Mouse (Mus musculus): Measurements from ENCODE around the gene Vmn2r90.
"Not testable (repeated sequence)": the region's sequence is repeated elsewhere in the genome, so short reads cannot be mapped to it uniquely, and the experiment has no call there.

Vmn2r90 gene

DNA sequence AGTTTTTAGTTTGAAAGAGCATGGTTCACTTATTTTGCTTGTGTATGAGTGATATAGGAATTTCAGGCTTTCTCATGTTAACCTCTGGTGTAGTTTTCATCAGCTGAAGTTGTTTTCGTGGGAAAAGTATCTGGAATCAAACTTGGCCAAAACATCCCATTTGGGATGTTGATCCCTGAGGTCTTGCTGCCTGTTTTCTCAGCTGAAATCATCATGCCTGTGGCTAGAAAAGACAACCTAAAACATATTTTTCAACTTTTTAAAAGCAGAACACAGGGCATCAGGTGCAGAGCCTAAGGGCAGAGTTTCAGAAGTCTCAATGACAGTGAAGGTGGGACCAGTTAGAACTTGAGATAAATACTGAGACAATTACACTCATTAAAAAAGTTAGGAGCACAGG lies at the start of gene Vmn2r90:
Gene Vmn2r90 (plus strand): TSS at position 301 of the 400 bp plus-strand sequence.
- DNase-seq (ENCODE audit: low spot score), result no peak

DNA sequence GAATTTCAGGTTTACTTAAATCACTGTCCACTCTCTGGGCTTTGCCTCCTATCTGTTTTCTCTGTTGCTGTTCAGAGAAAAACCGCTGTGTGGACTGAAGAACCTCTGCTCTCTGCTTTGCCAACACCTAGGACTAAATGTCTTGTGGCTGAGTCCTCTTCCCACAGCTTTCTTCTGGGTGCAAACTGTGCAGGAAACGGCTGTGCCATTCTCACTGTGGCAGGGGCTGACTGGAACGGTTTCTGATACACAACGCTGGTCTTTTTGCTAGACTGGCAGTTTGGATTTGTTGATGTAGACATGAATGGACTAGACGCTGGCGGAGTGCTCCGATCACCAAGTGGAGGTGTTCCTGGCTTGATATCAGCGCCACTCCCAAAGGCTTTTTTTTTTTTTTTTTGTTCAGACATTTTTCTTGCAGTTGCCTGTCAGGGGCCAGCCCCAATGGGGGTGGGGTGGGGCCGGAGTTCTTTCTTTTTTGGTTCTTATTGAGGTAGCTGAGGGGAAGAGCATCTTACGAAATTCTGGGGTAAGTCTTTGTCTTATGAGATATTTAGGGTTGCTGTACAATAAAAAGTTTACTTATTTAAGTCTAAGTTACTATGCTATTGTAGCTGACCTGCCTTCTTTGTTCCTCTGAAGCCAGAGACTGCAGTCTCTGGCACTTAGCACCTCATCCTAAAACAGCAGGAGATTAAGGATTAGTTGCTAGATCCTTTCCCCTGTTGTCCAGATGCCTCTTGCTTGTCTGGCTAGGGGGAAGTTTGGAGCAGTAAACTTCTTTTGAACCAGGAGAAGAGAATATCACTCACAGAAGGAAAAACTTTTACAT lies 48.3 kb upstream of the Vmn2r90 start:
- no peak for DNase-seq (ENCODE audit: low spot score)

DNA sequence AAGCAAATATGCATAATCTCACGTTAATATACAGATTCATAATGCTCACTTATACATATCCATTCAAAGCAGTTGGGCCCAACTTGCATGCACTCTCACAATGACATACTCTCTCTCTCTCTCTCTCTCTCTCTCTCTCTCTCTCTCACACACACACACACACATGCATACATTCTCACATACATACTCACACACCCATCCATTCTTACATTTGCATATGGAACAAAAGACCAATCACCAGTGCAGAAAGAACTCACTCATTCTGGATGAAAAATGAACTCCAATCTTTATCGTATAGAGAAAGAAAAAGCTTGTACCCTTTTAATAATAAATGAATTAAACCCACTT lies 47.7 kb upstream of the Vmn2r90 start:
- DNase-seq (ENCODE audit: low spot score), result no peak

DNA sequence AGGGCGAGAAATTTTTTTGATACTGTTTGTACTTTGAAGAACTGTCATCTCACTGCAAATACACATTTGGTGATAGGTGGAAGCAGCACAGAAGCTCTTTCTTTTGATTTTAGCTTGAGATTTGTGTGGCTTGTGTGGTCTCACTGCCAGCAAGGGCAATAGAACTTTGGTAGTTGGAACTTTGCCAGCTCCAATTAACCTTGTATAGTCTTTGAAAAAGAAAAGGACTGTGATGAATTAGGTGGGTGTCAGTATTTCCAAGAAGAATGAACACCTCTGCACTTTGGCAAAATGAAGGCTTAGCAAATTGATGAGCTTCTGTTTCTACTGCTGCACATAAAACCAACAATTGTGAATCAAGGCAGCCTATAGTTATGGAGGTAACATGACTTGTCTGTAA lies 24.8 kb upstream of the Vmn2r90 start:
- no peak for DNase-seq (ENCODE audit: low spot score)

DNA sequence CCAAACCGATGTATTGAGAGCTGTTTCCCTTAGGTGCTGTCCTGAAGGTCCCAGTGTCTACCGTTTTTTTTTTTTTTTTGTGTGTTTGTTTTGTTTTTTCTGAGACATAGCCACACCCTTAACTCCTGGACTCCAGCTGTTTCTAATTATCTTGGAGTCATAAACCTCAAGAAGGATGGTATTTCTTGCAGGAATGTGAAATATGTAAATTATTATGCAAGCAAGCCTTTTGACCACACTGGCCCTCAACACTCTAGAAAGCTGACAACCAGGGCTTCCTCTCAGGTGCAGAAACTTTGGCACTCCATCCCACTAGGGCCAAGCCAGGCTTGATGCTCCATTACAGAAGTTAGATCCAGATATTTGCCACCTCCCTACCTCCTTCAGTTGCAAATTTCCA lies 12.9 kb upstream of the Vmn2r90 start:
- DNase-seq (ENCODE audit: low spot score), result no peak

DNA sequence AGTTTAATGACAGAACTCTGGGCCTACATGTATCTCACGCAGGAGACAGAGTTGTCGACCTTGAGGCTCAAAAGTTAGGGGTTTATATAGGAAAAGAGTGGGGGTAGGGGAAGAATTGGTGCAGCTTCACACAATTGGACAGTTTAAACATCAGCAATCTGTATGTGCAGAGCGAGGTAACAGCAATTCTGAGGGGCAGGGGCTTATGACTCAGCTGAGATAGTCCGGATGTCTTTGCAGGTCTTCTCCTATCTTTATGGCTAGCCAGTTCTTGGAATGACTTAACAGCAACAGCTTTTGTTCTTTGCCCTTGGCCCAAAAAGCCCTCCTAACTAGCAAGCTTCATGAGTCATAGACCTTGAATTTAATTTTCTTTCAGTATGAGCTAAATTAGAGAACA lies 28.8 kb downstream of the Vmn2r90 start:
- DNase-seq (ENCODE audit: low spot score), result not testable (repeated sequence)

DNA sequence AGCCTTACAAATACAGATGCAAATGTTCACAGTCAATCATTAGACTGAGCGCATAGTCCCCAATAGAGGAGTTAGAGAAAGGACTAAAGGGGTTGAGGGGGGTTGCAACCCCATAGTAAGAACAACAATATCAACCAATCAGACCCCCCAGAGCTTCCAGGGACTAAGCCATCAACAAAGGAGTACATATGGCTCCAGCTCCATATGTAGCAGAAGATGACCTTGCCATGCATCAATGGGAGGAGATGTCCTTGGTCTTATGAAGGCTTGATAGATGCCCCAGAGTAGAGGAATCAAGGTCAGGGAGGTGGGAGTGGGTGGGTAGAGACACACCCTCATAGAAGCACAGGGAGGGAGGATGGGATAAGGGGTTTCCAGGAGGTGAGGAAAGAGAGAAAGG lies 35.1 kb downstream of the Vmn2r90 start:
- DNase-seq (ENCODE audit: low spot score), result no peak

DNA sequence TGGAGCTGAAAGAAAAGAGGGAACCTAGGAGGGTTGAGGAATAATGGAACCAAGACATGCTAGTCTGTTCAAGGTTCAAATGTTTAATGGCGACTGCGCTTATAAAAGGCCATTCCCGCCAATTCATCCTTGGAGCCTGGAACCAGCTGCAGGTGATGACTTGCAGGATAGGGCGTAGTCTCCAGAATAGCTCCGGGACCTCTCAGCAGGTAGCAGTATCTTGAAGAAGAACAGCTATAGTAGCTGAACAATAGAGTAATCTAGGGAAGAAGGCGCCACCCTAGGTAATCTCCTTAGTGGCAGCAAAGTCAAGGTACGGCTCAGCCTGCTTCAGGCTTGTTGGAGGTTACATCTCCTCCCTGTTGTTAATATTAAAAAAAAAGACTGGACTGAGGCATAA lies 35.8 kb downstream of the Vmn2r90 start:
- DNase-seq (ENCODE audit: low spot score), result not testable (repeated sequence)

DNA sequence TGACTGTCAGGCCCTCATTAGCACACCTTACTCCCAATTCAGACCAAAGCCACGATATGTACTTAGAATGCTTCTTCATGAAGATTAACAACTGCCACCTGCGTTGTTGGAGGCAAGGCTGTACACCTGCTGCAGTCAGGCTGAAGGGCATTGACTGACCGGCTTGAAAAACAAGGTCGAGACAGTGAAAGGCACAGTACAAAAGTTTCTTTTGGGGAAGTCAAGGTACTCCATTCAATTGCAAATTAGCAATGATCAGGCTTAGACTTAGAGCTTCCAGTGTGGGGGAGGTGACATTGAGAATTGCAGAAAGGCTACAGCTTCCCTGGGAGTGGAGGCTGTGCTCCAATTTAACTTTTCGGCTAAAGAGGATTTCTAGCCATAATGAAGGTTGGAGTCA lies 36.4 kb downstream of the Vmn2r90 start:
- not testable (repeated sequence) for DNase-seq (ENCODE audit: low spot score)

DNA sequence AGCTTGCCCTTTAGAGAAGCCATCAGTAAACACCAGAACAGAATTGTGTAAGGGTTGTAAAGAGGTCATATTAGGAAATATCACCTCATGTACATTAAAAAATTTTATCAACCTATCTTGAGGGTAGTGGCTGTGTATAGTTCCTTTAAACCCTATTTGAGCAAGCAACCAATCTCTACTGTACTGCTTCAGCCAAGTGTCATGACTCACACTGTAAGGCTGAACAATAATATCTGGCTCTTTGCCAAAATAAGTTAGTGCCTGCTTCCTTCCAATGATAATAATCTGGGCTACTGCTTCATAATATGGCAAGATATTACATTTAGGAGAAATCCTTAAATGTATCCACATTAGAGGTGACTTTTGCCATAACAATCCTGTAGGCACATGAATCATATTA lies 38.0 kb downstream of the Vmn2r90 start:
- DNase-seq (ENCODE audit: low spot score), result not testable (repeated sequence)

DNA sequence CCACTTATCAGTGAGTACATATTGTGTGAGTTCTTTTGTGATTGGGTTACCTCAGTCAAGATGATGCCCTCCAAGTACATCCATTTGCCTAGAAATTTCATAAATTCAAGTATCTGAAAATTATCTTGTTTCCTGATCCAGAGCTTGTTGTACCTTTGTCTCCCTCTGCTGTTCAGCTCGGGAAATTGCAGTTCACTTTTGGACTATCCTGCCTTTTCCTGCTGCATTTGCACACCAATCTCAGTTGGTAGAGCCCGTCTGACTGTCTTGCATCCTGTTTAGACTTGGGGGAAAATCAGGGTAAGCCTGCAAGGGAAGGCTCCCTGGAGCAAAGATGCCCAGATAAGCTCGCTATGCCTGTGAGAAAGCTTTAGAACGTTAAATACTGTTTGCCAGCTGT lies 45.8 kb downstream of the Vmn2r90 start:
- DNase-seq (ENCODE audit: low spot score), result peak; percentile 23

DNA sequence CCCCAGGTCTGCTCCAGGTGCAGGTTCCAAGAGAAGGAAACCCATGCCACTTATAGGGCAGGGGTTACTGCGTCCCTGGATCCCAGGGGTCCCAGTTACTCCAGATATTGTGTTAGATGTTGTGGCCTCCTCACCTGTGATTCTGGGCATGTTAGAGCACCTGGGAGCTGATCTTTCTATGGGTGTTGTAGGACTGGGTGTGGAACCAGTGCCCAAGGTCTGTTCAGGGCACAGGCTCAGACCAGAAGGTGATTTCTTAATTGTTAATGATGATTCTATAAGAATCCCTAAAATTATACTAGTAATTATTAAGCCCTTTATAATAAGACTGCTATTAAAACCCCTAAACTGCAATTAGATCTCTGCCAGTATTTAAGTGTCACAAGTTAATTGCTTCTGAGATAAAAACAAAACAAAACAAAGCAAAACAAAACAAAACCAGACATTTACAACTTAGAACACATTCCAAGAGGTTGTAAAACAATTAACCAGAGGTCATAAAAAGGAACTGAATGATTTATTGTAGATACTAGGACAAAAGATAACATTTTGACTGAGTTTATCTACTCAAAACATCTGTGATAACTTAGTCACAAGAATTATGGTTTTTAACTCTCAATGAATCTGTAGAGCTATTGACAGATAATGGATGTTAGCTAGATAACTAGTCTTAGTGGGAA lies 59.2 kb downstream of the Vmn2r90 start:
- no peak for DNase-seq (ENCODE audit: low spot score)

DNA sequence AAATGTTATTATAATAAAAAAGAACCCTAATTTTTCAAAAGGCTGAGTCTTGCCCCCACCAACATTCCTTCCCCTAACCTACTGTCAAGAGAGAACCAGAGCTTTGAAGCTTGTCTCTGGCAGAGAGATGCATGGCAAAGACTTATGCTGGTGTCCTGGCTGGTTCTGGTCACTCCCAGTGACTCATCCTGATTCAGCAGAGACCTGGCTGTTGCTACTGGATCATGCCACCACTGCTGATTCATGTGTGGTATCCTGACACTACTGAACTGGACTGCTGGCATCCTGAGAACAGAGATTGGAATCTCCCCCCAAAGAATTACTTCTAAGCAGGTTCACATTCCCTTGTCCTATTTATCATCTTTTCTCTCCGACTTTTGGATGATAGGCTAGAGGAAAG lies 60.7 kb downstream of the Vmn2r90 start:
- no peak for DNase-seq (ENCODE audit: low spot score)

DNA sequence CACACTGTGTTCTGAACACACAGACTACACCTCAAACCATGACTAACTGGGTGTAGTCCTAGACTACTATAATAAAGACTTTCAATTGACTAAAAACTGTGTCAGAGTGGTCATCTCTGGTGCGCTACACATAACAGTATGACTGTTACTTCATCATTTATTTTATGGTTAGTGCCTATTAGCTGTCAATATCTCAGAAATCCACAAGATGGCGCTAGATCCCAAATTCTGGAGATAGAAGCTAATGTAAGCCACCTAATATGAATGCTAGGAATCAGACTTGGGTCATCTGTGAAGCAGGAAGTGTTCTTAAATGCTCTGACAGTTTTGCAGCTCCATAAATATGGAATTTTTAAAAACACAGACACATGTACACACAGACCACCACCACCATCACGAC lies 62.9 kb downstream of the Vmn2r90 start:
- peak; percentile 43 for DNase-seq (ENCODE audit: low spot score)

Measured in ovary, postnatal 14 days (tissue).